Mouse (Mus musculus): ENCODE data around the gene Rln1.

The Rln1 gene

DNA sequence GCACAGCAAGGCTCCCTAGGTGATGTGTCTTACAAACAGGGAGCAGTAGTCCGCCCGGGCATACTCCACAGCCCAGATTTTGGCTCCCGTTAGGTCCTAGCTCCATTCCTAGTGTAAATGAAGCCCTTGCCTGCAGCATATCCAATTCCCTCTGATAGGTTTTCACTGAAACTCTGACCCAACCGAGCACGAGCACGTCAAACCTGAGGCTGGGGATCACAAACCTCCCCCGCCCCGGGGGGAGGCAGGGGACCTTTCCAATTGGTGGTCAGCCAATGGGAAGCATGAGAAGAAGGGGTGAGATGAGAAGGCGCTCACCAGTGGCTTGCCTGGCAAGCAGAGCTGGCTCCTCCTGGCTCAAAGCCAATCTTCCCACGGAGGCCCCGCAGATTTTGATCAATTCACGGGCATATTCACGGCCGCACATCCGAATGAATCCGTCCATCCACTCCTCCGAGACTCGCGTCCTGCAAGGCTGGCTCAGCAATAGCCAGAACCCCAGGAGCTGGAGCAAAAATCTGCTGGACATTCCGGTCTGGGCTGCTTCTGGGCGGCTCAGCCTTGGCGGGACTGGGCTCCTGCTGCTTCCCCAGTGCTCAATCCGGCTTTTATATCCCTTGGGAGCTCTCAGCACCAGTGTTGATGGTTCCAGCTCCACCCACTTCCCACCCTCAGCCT is at the start of gene Rln1:
Gene Rln1 (minus strand): TSS at position 603 of the 678 bp plus-strand sequence.
- DNase-seq (ENCODE audit: low read depth, low spot score): no peak

DNA sequence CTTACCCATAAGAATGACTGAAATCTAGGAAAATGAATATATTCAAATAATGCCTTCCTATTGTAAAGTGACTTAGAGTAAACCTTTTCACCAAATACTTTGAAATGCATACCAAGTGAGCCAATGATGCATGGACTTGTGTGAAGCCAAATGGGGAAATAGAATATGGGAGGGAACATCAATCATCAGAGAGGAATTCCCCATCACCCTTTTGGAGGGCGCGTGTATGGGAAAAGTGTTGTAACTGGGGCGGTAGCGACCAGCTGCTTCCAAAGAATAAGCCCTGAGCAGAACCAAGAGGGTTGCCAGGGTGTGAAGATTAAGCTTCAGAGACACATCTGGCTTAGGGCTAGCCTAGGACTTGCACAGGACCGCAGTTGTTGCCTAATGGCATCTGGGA is 48.9 kb upstream of the Rln1 start:
- no peak for DNase-seq (ENCODE audit: low read depth, low spot score)

DNA sequence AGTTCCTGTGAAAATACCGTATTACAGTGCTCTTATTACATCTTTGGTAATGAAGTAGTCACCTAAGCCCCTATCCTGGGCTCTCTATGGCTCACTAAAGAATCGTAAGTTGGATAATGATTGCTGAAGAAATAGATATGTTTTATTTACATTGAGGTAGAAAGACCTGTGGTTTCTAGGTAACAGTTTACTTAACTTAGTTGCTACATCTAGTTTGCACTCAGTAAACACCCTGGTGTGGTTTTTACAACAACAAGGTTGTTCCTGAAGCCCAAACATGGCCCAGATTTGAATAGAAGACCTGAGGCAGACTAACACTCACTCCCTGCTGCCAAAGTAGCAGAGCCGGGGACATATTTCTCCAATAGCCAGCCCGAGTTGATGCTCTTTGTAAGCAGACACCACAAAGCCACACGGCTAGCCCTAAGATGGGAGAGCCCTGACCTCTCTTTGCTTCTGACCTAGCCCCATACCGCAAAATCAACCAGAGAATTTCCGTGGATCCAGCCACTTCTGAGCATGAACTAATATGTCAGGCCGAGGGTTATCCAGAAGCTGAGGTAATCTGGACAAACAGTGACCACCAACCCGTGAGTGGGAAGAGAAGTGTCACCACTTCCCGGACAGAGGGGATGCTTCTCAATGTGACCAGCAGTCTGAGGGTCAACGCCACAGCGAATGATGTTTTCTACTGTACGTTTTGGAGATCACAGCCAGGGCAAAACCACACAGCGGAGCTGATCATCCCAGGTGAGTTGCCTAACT is 45.6 kb upstream of the Rln1 start:
- no peak for DNase-seq (ENCODE audit: low read depth, low spot score)

DNA sequence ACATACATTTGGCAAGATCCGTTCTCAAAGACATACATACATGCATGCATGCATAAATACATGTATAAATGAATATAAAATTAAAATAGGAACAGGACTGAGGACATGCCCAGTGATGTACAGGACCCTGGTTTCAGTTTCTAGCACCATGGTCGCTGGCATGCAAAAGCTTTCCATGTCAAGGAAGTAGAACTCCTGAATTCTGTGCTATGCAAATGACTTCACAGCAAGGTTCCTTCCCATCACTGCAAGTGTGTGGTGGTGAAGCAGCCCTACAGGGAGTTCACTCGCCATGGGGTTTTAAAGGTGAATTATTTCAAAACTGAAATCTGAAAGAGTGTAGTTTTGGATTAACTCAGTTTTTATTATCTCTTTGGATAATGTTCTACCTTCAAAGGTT is 41.9 kb upstream of the Rln1 start:
- no peak for DNase-seq (ENCODE audit: low read depth, low spot score)

DNA sequence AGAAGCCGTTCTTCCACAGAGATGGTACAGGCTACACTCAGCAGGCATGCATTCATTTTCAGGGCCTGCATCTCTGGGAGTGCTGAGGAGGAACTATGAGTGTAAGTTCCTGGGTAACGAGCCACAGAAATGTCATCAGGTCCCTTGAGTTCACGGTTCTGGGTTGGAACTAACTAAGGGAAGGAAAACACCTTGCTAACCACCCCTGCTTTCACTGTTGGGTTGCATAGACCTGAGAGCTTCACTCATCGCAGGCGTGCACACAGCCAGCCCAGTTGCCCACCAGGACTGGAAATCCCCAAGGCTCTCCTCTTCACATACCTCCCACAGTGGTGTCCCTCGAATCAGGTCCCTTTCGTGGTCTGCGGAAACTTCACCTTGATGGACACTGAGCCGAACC is 40.5 kb upstream of the Rln1 start:
- DNase-seq (ENCODE audit: low read depth, low spot score): no peak

DNA sequence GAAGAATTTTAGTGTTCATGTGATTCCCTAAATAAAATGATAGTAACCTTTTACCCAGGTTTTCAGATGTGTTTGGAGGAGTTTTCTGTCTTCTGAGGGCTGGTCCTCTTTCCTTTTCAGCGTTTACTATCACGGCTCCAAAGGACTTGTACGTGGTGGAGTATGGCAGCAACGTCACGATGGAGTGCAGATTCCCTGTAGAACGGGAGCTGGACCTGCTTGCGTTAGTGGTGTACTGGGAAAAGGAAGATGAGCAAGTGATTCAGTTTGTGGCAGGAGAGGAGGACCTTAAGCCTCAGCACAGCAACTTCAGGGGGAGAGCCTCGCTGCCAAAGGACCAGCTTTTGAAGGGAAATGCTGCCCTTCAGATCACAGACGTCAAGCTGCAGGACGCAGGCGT is 39.0 kb upstream of the Rln1 start:
- no peak for DNase-seq (ENCODE audit: low read depth, low spot score)

DNA sequence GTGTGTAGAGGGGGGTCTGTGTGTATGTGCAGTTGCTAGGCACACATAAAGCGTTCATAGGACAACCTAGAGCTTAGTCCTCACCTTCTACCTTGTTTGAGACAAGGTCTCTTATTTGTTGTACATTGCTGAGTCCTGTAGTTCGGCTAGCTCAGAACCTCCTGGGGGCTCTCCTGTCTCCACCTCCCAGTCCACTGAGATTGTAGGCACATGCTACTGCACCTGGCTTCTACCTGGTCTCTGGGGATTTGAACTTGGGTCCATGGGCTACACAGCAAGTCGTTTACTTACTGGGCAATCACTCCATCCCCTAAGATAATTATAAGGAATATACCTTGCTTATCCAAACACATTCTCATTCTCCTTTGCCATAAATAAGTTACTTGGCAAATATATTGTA is 38.2 kb upstream of the Rln1 start:
- no peak for DNase-seq (ENCODE audit: low read depth, low spot score)

DNA sequence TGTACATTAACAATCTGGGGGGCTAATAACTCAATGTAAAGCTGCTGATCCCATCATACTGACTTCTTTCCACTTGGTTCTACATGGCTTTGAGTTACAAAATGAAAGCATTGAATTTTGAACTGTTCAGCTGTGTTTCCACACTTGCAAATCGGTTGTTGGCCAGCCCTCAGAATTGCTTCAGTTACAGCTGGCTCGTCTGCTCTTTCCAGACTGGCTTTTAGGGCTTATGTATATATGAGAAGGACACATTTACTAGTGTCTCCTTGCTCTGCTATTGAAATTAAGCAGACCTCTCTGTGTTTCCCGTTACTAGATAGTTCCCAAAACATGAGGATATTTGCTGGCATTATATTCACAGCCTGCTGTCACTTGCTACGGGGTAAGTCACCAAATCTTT is 37.7 kb upstream of the Rln1 start:
- DNase-seq (ENCODE audit: low read depth, low spot score): no peak

DNA sequence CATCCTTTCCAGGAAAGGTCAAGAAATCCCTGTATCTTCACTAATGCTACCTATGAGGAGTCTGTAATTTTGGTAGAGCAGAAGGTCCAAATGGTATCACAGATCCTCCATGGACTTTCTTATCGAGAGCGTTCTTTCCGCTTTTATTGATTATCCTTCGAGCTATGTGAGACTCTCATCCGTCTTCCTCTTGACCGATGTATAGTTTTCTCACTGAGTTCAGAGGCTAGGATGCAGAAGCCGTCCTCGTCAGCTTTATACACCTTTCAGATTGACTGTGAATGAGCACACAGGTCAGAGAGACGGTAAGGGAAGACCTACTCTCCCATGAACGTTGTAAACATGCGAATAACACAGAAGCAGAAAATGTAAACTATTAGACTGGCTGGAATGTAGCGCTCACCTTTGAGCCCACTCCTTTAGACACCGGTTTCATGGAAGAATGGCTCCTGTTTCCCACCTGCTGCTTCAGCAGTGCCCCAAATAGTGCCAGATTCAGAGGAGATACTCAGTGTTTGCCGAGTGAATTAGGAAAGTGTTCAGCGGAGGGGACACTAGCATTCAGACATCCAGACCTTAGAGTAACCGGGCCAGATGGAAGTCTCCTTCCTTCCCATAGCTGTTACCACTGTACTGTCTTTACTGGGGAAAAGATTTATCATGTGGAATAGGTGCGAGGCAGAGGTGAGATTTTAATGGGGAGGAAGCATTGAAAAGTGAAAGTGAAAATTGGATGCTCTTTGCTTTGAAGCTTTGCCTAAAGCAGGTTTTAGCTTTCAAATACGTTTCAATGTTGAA is 37.0 kb upstream of the Rln1 start:
- no peak for DNase-seq (ENCODE audit: low read depth, low spot score)

DNA sequence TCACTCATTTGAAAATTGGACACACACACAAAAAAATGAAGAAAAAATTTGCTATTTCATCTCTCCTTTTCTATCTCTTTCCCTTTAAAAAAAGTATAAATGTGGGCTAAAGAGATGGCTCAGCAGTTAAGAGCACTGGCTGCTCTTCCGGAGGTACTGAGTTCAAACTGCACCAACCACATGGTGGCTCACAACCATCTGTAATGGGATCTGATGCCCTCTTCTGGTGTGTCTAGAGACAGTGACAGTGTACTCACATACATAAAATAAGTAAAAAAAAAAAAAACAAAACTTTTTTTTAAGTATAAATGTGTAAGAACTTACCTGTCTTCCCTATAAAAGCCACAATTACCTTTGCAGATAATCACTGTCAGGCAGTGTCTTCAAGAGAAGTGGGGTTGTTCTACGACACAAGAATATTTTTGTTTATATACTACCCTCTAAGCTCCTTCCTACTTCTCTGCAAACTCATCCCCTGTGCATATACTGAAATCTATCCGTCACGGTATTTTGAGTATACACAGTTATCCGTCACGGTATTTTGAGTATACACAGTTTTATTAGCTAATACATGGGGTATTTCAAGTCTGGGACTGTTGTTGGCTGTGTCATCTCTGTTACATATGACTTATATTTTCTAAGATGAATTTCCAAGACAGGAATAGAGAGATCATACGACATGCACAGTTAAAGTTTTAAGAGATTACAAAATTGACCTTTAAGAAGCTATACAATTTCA is 36.2 kb upstream of the Rln1 start:
- no peak for DNase-seq (ENCODE audit: low read depth, low spot score)

DNA sequence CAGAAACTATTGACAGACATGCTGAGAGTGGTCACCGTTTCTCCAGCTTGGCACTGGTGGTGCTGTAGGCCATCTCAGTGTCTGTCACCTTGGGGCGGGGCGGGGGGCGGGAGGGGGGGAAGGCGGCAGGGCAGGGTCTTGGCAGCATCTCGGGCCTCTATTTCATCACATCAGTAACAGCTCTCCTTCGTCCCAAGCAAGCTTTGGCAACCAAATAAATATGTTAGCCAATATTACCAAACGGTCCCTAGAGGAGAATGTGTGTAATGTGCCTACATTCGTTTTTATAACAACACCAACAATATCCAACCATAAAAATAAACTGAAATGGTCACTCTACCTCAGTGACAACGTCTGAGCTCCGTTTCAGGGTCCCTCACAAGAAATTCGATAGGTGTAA is 35.6 kb upstream of the Rln1 start:
- DNase-seq (ENCODE audit: low read depth, low spot score): peak; percentile 40

DNA sequence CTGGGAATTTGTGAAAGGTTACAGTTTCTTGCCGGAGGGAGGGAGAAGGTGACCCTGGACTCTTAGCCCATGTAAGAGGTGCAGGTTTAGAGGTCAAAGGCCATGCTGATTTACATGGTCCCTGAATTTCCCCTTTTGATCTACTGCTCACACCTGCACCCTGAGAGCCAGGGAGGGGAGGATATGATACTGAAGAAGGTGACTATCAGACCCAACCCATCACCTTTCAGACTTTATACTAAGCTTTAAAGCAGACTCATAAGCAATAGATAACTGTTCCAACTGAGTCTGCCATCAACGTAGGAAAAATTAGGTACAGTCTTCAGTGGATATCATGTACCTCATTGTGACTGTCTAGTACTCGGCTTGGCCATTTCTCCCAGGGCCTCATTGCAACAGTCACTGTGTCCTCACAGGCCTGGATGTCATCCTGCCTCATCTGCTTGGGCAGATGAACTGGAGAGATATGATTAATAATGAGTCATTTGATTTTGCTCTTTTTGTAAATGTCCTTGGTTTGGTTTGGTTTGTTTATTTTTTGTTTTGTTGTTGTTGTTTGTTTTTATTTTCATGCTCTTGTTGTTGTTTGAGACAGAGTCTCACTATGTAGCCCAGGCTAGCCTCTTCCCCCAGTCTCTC is 34.3 kb upstream of the Rln1 start:
- DNase-seq (ENCODE audit: low read depth, low spot score): no peak

DNA sequence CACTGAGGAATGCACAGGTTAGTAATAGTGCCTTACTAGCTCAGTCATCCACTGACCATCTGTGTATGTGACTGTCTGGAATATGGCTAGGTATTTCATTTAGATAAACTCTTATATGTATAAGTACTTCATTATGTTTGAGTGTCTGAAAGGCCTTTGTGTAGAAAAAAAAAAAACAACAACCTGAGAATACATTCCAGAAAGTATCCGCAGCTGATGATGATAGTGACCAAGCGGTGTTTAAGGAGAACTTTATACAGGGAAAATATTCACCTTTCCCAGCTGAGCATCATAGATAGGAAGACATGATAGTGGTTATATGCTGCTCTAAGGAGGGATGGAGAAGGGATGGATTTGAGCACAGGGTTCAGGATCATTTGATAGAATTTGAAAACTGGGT is 33.6 kb upstream of the Rln1 start:
- no peak for DNase-seq (ENCODE audit: low read depth, low spot score)

DNA sequence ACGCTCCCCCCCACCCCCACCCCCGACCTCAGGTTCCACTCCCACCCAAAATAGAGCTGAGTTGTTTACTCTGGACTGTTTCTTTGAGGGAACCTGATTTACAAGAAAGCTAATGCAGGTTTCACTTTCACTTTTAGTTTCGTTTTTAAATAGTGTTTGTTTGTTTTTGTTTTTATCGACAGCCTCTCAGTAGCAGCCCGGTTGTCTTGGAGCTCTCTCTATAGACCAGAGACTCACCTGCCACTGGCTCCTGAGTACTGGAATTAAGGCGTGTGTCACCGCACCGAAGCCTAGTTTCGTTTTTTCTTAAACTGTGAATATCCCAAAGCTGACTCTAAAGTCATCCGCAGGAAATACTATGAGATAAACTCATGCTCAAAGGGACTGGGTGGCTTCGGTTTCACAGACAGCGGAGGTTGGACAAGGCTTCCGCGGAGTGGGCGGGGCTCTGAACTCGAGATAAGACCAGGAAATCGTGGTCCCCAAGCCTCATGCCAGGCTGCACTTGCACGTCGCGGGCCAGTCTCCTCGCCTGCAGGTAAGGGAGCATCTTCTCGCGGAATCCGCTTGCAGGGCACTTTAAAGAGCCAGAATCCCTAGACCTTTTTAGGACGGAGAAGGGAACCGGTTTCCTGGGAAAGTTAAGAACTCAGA is 32.6 kb upstream of the Rln1 start, which contains the start of the genes Plgrkt and Cd274:
Gene Plgrkt (minus strand): TSS at position 422 of the 654 bp plus-strand sequence.
Gene Cd274 (plus strand): TSS at position 487 of the 654 bp plus-strand sequence.
- peak; percentile 68 for DNase-seq (ENCODE audit: low read depth, low spot score)

DNA sequence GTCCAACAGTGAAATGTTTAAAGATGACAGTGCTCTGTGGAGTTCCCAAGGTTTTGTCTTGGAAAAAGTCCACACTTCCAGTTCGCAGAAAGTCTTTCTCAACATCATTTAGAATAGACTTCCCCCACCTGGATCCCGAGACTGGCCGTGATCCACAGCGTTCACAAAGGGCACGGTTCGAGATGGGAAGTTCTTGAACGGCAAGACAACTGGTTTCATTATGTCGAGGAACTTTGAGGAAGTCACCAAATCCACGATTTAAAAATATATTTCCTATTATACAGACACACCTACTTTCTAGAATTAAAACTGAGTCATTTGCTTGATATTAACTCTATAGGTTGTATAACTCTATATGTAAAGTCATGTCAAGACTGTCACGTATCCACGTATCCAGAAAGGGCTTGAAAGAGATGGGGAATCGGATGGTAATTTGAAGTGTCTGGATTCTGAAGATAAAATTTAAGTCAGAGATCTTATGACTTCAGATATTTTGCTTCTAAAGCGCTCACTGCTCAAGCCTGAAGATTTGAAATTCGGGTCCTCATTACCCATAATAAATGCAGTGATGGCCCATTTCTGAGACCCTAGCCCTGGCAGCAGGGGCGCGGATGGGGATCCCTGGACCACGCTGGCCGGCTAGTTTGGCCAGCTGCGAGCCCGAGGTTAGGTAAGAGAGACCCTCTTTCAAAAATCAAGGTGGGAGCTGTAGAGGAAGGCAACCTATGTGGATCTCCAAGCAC is 31.9 kb upstream of the Rln1 start:
- DNase-seq (ENCODE audit: low read depth, low spot score): no peak

DNA sequence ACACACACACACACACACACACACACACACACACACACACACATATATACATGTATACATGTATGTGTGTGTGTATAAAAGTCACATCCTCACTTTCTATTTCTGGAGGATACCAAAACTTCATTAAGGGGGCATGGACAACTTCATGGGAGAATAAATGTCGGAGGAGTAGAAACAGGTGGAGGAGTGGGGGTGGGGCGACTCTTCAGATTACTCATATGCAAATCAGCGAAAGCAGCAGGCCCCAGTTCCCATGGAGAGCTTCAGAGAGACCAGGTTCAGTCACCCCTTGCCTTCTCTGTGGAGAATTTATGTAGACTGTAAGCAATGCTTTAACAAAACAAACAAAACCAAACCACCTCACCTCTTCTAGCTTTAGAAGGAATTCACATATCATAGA is 30.6 kb upstream of the Rln1 start:
- no peak for DNase-seq (ENCODE audit: low read depth, low spot score)

DNA sequence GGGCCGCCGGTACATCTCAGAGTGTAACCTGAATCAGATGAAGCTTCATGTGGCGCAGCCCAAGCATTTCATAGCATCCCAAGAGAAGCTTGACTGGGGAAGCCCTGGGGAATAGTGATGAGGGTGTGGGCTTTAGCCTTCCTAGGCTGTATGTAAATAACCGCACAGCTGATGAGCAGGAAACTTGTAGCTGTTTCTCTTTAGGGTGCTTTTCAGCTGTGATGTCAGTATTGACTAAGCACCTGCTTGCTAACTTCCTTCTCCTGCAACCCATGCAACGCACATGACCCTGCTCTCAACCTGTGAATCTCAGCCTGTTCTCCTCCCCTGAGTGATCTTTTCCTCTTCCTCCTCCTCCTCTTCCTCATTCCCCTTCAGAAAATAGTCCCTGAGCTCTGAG is 29.6 kb upstream of the Rln1 start:
- DNase-seq (ENCODE audit: low read depth, low spot score): no peak

DNA sequence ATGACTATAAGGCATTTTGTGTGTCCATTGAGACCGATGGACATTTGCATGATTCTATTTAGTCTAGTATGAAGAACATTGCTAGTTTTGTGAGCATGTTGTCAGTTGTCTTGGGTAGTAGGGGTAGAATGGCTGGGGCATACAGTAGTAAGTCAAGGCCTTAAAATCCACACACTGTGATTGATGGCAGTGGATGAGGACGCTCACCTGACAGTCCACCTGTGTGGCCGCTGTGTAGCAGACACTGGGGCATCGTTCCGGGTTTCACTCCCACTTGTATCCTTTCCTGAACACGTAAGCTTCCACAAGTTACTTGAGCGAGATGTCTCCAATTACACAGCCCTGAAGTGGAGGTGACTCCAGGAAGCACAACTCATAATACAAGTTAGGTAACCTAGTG is 29.1 kb upstream of the Rln1 start:
- no peak for DNase-seq (ENCODE audit: low read depth, low spot score)

DNA sequence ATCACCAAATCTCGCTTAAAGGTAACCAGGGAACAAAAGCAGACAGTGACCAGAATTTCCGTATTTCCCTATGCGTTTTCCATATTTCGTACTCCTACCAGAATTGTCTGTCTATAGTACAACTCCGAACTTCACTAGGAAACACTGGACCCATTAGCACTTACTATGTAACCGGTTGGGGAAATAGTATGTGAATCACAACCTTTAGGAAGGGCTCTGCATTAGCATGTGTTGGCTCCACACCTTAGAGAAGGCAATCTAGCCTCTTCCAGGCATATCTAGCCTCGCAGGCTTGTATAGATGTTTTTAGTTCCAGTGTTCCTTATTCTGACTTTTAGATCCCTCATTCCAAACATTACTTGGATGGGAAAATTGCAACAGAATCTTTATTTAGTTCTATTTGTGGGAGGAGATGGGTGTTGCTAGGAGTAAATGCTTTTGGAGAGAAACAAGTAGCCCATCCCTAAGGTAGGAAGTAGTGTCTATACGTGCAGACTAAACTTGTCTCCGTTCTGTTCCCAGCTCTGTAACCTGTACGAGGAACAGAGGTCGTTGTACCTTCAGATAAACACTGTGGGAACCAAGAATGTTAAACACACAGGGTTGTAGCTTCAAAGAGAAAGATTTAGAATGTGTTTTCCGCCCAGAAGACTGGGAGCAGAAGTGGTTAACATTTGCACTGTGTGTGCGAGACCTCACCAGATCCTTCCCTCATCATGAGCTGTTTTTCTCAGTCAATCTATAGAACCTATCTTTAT is 27.9 kb upstream of the Rln1 start:
- DNase-seq (ENCODE audit: low read depth, low spot score): no peak

All from skeletal muscle tissue, adult 2 months (tissue).